Mouse (Mus musculus): ENCODE data around the gene Znrf3. TPM values are rescaled to one million over a fixed set of nuclear protein-coding genes. Genes with fewer than 3 reads are reported as not detected.

The Znrf3 gene
- total RNA-seq, 1 experiment from 2014 or later = 1.3 TPM

- no peak for ATAC-seq (ENCODE audit: extremely low read depth, insufficient number of reproducible peaks, low FRiP score, poor library complexity, severe bottlenecking)
These were observed 107.8 kb downstream of the Znrf3 start for GRCm38 (mm10) chr11:5336852-5337251.

GRCm38 (mm10) chr11:5336269-5336668 is 108.4 kb downstream of the Znrf3 start:
- ATAC-seq (ENCODE audit: extremely low read depth, insufficient number of reproducible peaks, low FRiP score, poor library complexity, severe bottlenecking) = no peak

- ATAC-seq (ENCODE audit: extremely low read depth, insufficient number of reproducible peaks, low FRiP score, poor library complexity, severe bottlenecking) = no peak
These were observed 113.8 kb downstream of the Znrf3 start for GRCm38 (mm10) chr11:5330851-5331250.

GRCm38 (mm10) chr11:5327693-5328092 is 117.0 kb downstream of the Znrf3 start:
- no peak for ATAC-seq (ENCODE audit: extremely low read depth, insufficient number of reproducible peaks, low FRiP score, poor library complexity, severe bottlenecking)

- no peak for ATAC-seq (ENCODE audit: extremely low read depth, insufficient number of reproducible peaks, low FRiP score, poor library complexity, severe bottlenecking)
These were observed 118.4 kb downstream of the Znrf3 start for GRCm38 (mm10) chr11:5326252-5326651.

- ATAC-seq (ENCODE audit: extremely low read depth, insufficient number of reproducible peaks, low FRiP score, poor library complexity, severe bottlenecking) = no peak
These were observed 119.4 kb downstream of the Znrf3 start for GRCm38 (mm10) chr11:5325217-5325616.

- no peak for ATAC-seq (ENCODE audit: extremely low read depth, insufficient number of reproducible peaks, low FRiP score, poor library complexity, severe bottlenecking)
These were observed 120.4 kb downstream of the Znrf3 start for GRCm38 (mm10) chr11:5324296-5324695.

- ATAC-seq (ENCODE audit: extremely low read depth, insufficient number of reproducible peaks, low FRiP score, poor library complexity, severe bottlenecking) = no peak
These were observed 123.0 kb downstream of the Znrf3 start for GRCm38 (mm10) chr11:5321687-5322086.

GRCm38 (mm10) chr11:5318976-5319375 is 125.7 kb downstream of the Znrf3 start:
- no peak for ATAC-seq (ENCODE audit: extremely low read depth, insufficient number of reproducible peaks, low FRiP score, poor library complexity, severe bottlenecking)

- no peak for ATAC-seq (ENCODE audit: extremely low read depth, insufficient number of reproducible peaks, low FRiP score, poor library complexity, severe bottlenecking)
These were observed 126.4 kb downstream of the Znrf3 start for GRCm38 (mm10) chr11:5318035-5318775.

- no peak for ATAC-seq (ENCODE audit: extremely low read depth, insufficient number of reproducible peaks, low FRiP score, poor library complexity, severe bottlenecking)
These were observed 129.9 kb downstream of the Znrf3 start for GRCm38 (mm10) chr11:5314796-5315195.

GRCm38 (mm10) chr11:5314330-5314741 is 130.3 kb downstream of the Znrf3 start:
- ATAC-seq (ENCODE audit: extremely low read depth, insufficient number of reproducible peaks, low FRiP score, poor library complexity, severe bottlenecking) = no peak

GRCm38 (mm10) chr11:5307024-5307905 is 137.4 kb downstream of the Znrf3 start:
- ATAC-seq (ENCODE audit: extremely low read depth, insufficient number of reproducible peaks, low FRiP score, poor library complexity, severe bottlenecking) = no peak

GRCm38 (mm10) chr11:5306017-5306416 is 138.6 kb downstream of the Znrf3 start:
- ATAC-seq (ENCODE audit: extremely low read depth, insufficient number of reproducible peaks, low FRiP score, poor library complexity, severe bottlenecking) = no peak

- ATAC-seq (ENCODE audit: extremely low read depth, insufficient number of reproducible peaks, low FRiP score, poor library complexity, severe bottlenecking) = no peak
These were observed 140.1 kb downstream of the Znrf3 start for GRCm38 (mm10) chr11:5304526-5304925.

GRCm38 (mm10) chr11:5298007-5298372 is 146.7 kb downstream of the Znrf3 start:
- ATAC-seq (ENCODE audit: extremely low read depth, insufficient number of reproducible peaks, low FRiP score, poor library complexity, severe bottlenecking) = no peak

- ATAC-seq (ENCODE audit: extremely low read depth, insufficient number of reproducible peaks, low FRiP score, poor library complexity, severe bottlenecking) = no peak
These were observed 147.3 kb downstream of the Znrf3 start for GRCm38 (mm10) chr11:5297148-5298006.

GRCm38 (mm10) chr11:5296576-5297115 is 148.0 kb downstream of the Znrf3 start:
- ATAC-seq (ENCODE audit: extremely low read depth, insufficient number of reproducible peaks, low FRiP score, poor library complexity, severe bottlenecking) = no peak

- ATAC-seq (ENCODE audit: extremely low read depth, insufficient number of reproducible peaks, low FRiP score, poor library complexity, severe bottlenecking) = no peak
These were observed 149.8 kb downstream of the Znrf3 start for GRCm38 (mm10) chr11:5294805-5295204.
